Mouse (Mus musculus) T-helper 1 cell (primary cell): ENCODE data around the gene Rhox2h.
"Not testable (repeated sequence)": the region's sequence is repeated elsewhere in the genome, so short reads cannot be mapped to it uniquely, and the experiment has no call there.

Experiments used
- in situ Hi-C: fragments of 300-600 bp; cut with MboI, MseI; formaldehyde crosslinking; loops from one replicate; pipeline ENCODE4 v1.15.1; 2025; ENCODE audit warnings: high pct_unique_total_duplicates

The Rhox2h gene

GRCm38 (mm10) chrX:37673177-37673576 lies at the start of gene Rhox2h:
TSS of gene Rhox2h (minus strand) at chrX:37673277.
- in situ Hi-C loops: not testable (repeated sequence)

GRCm38 (mm10) chrX:37701821-37702387 lies 28.8 kb upstream of the Rhox2h start:
- in situ Hi-C loops: loop anchor here (5.0 kb wide), 2 partner anchors 50 to 120 kb away; no protein-coding TSS in a partner anchor

GRCm38 (mm10) chrX:37692261-37692660 lies 19.2 kb upstream of the Rhox2h start:
- in situ Hi-C loops: loop anchor here (10.0 kb wide), 1 partner anchor 863 kb away; no protein-coding TSS in a partner anchor

GRCm38 (mm10) chrX:37683031-37683715 lies 10.1 kb upstream of the Rhox2h start:
- in situ Hi-C loops: no loop called here

GRCm38 (mm10) chrX:37668664-37669063 lies 4.4 kb downstream of the Rhox2h start, which contains the start of gene Rhox3h:
TSS of gene Rhox3h (minus strand) at chrX:37668764.
- in situ Hi-C loops: not testable (repeated sequence)

GRCm38 (mm10) chrX:37651227-37651626 lies 21.9 kb downstream of the Rhox2h start, which contains the start of gene Rhox4g:
TSS of gene Rhox4g (minus strand) at chrX:37651327.
- in situ Hi-C loops: not testable (repeated sequence)

GRCm38 (mm10) chrX:37643370-37643769 lies 29.7 kb downstream of the Rhox2h start, which contains the start of gene Rhox2g:
TSS of gene Rhox2g (minus strand) at chrX:37643470.
- in situ Hi-C loops: not testable (repeated sequence)

- in situ Hi-C loops: not testable (repeated sequence)
Measured at GRCm38 (mm10) chrX:37628512-37628911, 44.6 kb downstream of the Rhox2h start, which contains the start of gene Rhox3g. TSS of gene Rhox3g (minus strand) at chrX:37628612.
